Comparison of ENCODE assay signal across 21 mouse cellular contexts in genomic region chr10:21575806-21576378, GRCm38 (mm10). TPM values are rescaled to one million over a fixed set of nuclear protein-coding genes. Genes with fewer than 3 reads are reported as not detected.
DNase-seq lines count a peak whose midpoint lies in the region; ATAC-seq and TF ChIP-seq lines count a peak whose summit lies in the region.
"Had no signal": no experiment of that assay in that cellular context is flagged by ENCODE, and none has a peak within 500 bp of the region (broad histone marks: within the 10 kb centered on the region; RNA-seq: fewer than 3 reads in every experiment).

No protein-coding gene starts in this region.

- no peak overlapping the region for H3K27ac ChIP-seq in hindbrain, postnatal 0 days
- H3K27ac ChIP-seq in hindbrain, embryonic 13.5 days: no peak overlapping the region
- H3K27ac ChIP-seq in midbrain, postnatal 0 days (ENCODE audit: low read depth, low read length): no peak overlapping the region
- no peak overlapping the region for H3K27ac ChIP-seq in midbrain, embryonic 13.5 days
- H3K27ac ChIP-seq in forebrain, embryonic 13.5 days: no peak overlapping the region
- H3K27ac ChIP-seq: heart, embryonic 10.5 days; left cerebral cortex, adult 2 months; limb, embryonic 12.5 days; liver, embryonic 15.5 days had no signal

- TF ChIP-seq CTCF in hindbrain, postnatal 0 days (IDR thresholded peaks at IDR 0.05; ENCODE audit: low read depth): no peak
- no peak for TF ChIP-seq CTCF in midbrain, postnatal 0 days (IDR thresholded peaks at IDR 0.05)

- H3K4me2 ChIP-seq in hindbrain, postnatal 0 days (ENCODE audit: low read depth, low read length): no peak overlapping the region
- no peak overlapping the region for H3K4me2 ChIP-seq in hindbrain, embryonic 13.5 days
- no peak overlapping the region for H3K4me2 ChIP-seq in midbrain, postnatal 0 days (ENCODE audit: low read depth, low read length, poor library complexity, severe bottlenecking)
- H3K4me2 ChIP-seq in midbrain, embryonic 13.5 days (replicated peaks): no peak overlapping the region
- H3K4me2 ChIP-seq in forebrain, embryonic 13.5 days: no peak overlapping the region
- H3K4me2 ChIP-seq: limb, embryonic 12.5 days; liver, embryonic 15.5 days had no signal

- H3K9me3 ChIP-seq in hindbrain, postnatal 0 days (ENCODE audit: low read length): no peaks in the 10 kb centered on the region
- H3K9me3 ChIP-seq in hindbrain, embryonic 13.5 days: no peaks in the 10 kb centered on the region
- H3K9me3 ChIP-seq in midbrain, postnatal 0 days (ENCODE audit: low read length): no peaks in the 10 kb centered on the region
- H3K9me3 ChIP-seq in midbrain, embryonic 13.5 days: no peaks in the 10 kb centered on the region
- no peaks in the 10 kb centered on the region for H3K9me3 ChIP-seq in forebrain, embryonic 13.5 days (replicated peaks)
- H3K9me3 ChIP-seq: heart, embryonic 10.5 days; limb, embryonic 12.5 days; liver, embryonic 15.5 days had no signal

- no peaks in the 10 kb centered on the region for H3K36me3 ChIP-seq in hindbrain, postnatal 0 days (ENCODE audit: insufficient read depth, low read length)
- H3K36me3 ChIP-seq in hindbrain, embryonic 13.5 days: no peaks in the 10 kb centered on the region
- H3K36me3 ChIP-seq in midbrain, postnatal 0 days (ENCODE audit: insufficient read depth, low read length): no peaks in the 10 kb centered on the region
- H3K36me3 ChIP-seq in midbrain, embryonic 13.5 days: no peaks in the 10 kb centered on the region
- no peaks in the 10 kb centered on the region for H3K36me3 ChIP-seq in forebrain, embryonic 13.5 days (ENCODE audit: poor library complexity, severe bottlenecking)
- H3K36me3 ChIP-seq: heart, embryonic 10.5 days; limb, embryonic 12.5 days; liver, embryonic 15.5 days had no signal

- no peaks in the 10 kb centered on the region for H3K27me3 ChIP-seq in hindbrain, postnatal 0 days (ENCODE audit: insufficient read depth, low read length)
- no peaks in the 10 kb centered on the region for H3K27me3 ChIP-seq in hindbrain, embryonic 13.5 days
- no peaks in the 10 kb centered on the region for H3K27me3 ChIP-seq in midbrain, postnatal 0 days (ENCODE audit: insufficient read depth, low read length)
- no peaks in the 10 kb centered on the region for H3K27me3 ChIP-seq in midbrain, embryonic 13.5 days
- no peaks in the 10 kb centered on the region for H3K27me3 ChIP-seq in forebrain, embryonic 13.5 days
- H3K27me3 ChIP-seq: limb, embryonic 12.5 days; liver, embryonic 15.5 days had no signal

- peak; percentile 51 for ATAC-seq in hindbrain, postnatal 0 days
- no peak for ATAC-seq in hindbrain, embryonic 13.5 days (ENCODE audit: low FRiP score)
- ATAC-seq in midbrain, postnatal 0 days (ENCODE audit: low FRiP score): no peak
- no peak for ATAC-seq in midbrain, embryonic 13.5 days
- ATAC-seq in forebrain, embryonic 13.5 days: peak; percentile 41; the same call in 1 of the 2 replicates
- ATAC-seq: hindbrain, embryonic 16.5 days had no signal

- no peak overlapping the region for H3K9ac ChIP-seq in hindbrain, postnatal 0 days (replicated peaks; ENCODE audit: low read length)
- H3K9ac ChIP-seq in hindbrain, embryonic 13.5 days: no peak overlapping the region
- H3K9ac ChIP-seq in midbrain, postnatal 0 days (replicated peaks; ENCODE audit: low read length, poor library complexity, severe bottlenecking): no peak overlapping the region
- no peak overlapping the region for H3K9ac ChIP-seq in midbrain, embryonic 13.5 days (replicated peaks)
- no peak overlapping the region for H3K9ac ChIP-seq in forebrain, embryonic 13.5 days
- H3K9ac ChIP-seq: limb, embryonic 12.5 days; liver, embryonic 15.5 days had no signal

- 73% methylated on average over 11 of the region's 11 CpGs for WGBS in hindbrain, postnatal 0 days
- WGBS in hindbrain, embryonic 13.5 days: 80% methylated on average over 11 of the region's 11 CpGs
- 78% methylated on average over 11 of the region's 11 CpGs for WGBS in midbrain, postnatal 0 days
- 84% methylated on average over 11 of the region's 11 CpGs for WGBS in midbrain, embryonic 13.5 days
- 57% methylated on average over 11 of the region's 11 CpGs for WGBS in forebrain, embryonic 13.5 days

- 0 out of 2 replicates have a peak, but pooled peaks cover 3% of the 10 kb centered on the region for H3K4me1 ChIP-seq in hindbrain, postnatal 0 days (ENCODE audit: insufficient read depth, low read length)
- H3K4me1 ChIP-seq in hindbrain, embryonic 13.5 days (replicated peaks): no peaks in the 10 kb centered on the region
- H3K4me1 ChIP-seq in midbrain, postnatal 0 days (ENCODE audit: insufficient read depth, low read length): no peaks in the 10 kb centered on the region
- no peaks in the 10 kb centered on the region for H3K4me1 ChIP-seq in midbrain, embryonic 13.5 days (replicated peaks)
- H3K4me1 ChIP-seq in forebrain, embryonic 13.5 days: peaks cover 6% of the 10 kb centered on the region
- H3K4me1 ChIP-seq: limb, embryonic 12.5 days; liver, embryonic 15.5 days had no signal

- H3K4me3 ChIP-seq in hindbrain, postnatal 0 days (ENCODE audit: low read length): no peak overlapping the region
- no peak overlapping the region for H3K4me3 ChIP-seq in hindbrain, embryonic 13.5 days
- no peak overlapping the region for H3K4me3 ChIP-seq in midbrain, postnatal 0 days (ENCODE audit: low read depth, low read length)
- no peak overlapping the region for H3K4me3 ChIP-seq in midbrain, embryonic 13.5 days (replicated peaks)
- H3K4me3 ChIP-seq in forebrain, embryonic 13.5 days: no peak overlapping the region
- H3K4me3 ChIP-seq: heart, embryonic 10.5 days; left cerebral cortex, adult 2 months; limb, embryonic 12.5 days; liver, embryonic 15.5 days had no signal

- DNase-seq in hindbrain, postnatal 0 days (ENCODE audit: low spot score): peak; percentile 9
- peak; percentile 30 for DNase-seq in midbrain, postnatal 0 days (ENCODE audit: low spot score)
- peak; percentile 57 for DNase-seq in retina, postnatal 1 day
- no peak for DNase-seq in thymus, postnatal 0 days (ENCODE audit: low spot score)
- DNase-seq in heart, adult 18-20 months: no peak
- DNase-seq: adrenal gland, postnatal 36 days; cerebellum, postnatal 10 days; gastrocnemius, postnatal 10 days; heart, postnatal 14 days; lung, postnatal 10 days; right cerebral cortex, postnatal 25 days had no signal

RNA-seq across cellular contexts. Expression of gene 1700020N01Rik, which starts 17.1 kb away (rescaled TPM):
- total RNA-seq in hindbrain, postnatal 0 days (2014; rRNA removed): not detected in 2 replicates
- polyA plus RNA-seq in hindbrain, postnatal 0 days (2015; fragmentation: Nextera tagmentation; extraction: Ambion mirVana): not detected in 2 replicates
- not detected in 2 replicates for polyA plus RNA-seq in hindbrain, embryonic 13.5 days (2015; fragmentation: Nextera tagmentation; extraction: Ambion mirVana)
- not detected in 2 replicates for total RNA-seq in midbrain, postnatal 0 days (2014; rRNA removed)
- not detected in 2 replicates for polyA plus RNA-seq in midbrain, postnatal 0 days (2015; fragmentation: Nextera tagmentation; extraction: Ambion mirVana)
- not detected in 2 replicates for polyA plus RNA-seq in midbrain, embryonic 13.5 days (2015; fragmentation: Nextera tagmentation; extraction: Ambion mirVana)
- not detected in 2 replicates for polyA plus RNA-seq in forebrain, embryonic 13.5 days (2015; fragmentation: Nextera tagmentation; extraction: Ambion mirVana)
- polyA plus RNA-seq in thymus, postnatal 0 days (2015; fragmentation: Nextera tagmentation; extraction: Ambion mirVana): 0.34 TPM in 1 of 2 replicates, not detected in the other
- not detected for total RNA-seq in heart, adult 18-20 months (2021)
- total RNA-seq: adrenal gland, postnatal 36 days; gastrocnemius, postnatal 10 days; heart, postnatal 14 days; layer of hippocampus, adult 18-20 months; left cerebral cortex, adult 2 months; megakaryocyte-erythroid progenitor cell, adult 5-6 weeks had no signal
- polyA plus RNA-seq: hindbrain, embryonic 16.5 days; limb, embryonic 12.5 days; liver, embryonic 15.5 days had no signal

Comparison
In these comparisons a context has a peak if more than half of its experiments do, and no peak if none do; other contexts are left out.
1. ATAC-seq: peak in hindbrain, postnatal 0 days (single experiment) and forebrain, embryonic 13.5 days (single experiment); none in hindbrain, embryonic 13.5 days (single experiment), midbrain, postnatal 0 days (single experiment) and midbrain, embryonic 13.5 days (single experiment).
2. DNase-seq: peak in hindbrain, postnatal 0 days (single experiment), midbrain, postnatal 0 days (single experiment) and retina, postnatal 1 day (single experiment); none in thymus, postnatal 0 days (single experiment) and heart, adult 18-20 months (0 of 2).